Mouse (Mus musculus) mature B cell (primary cell): Measurements from ENCODE around the gene Fkbp8.

Experiments
- in situ Hi-C: fragments of 300-500 bp; cut with MboI; formaldehyde crosslinking; loops from 2 replicates; pipeline ENCODE4 v1.14.3; 2019

Fkbp8 gene

GRCm38 (mm10) chr8:70528182-70528797 lies 766 bp downstream of the Fkbp8 start:
- in situ Hi-C loops: no loop called here

- in situ Hi-C loops: no loop called here
Observed at GRCm38 (mm10) chr8:70529299-70529698, 1.8 kb downstream of the Fkbp8 start.

GRCm38 (mm10) chr8:70529741-70530161 lies 2.2 kb downstream of the Fkbp8 start:
- in situ Hi-C loops: no loop called here

- in situ Hi-C loops: no loop called here
Observed at GRCm38 (mm10) chr8:70530314-70530713, 2.8 kb downstream of the Fkbp8 start.

- in situ Hi-C loops: no loop called here
Observed at GRCm38 (mm10) chr8:70534281-70534680, 6.8 kb downstream of the Fkbp8 start.

- in situ Hi-C loops: no loop called here
Observed at GRCm38 (mm10) chr8:70535221-70535620, 7.7 kb downstream of the Fkbp8 start.

GRCm38 (mm10) chr8:70535701-70536100 lies 8.2 kb downstream of the Fkbp8 start:
- in situ Hi-C loops: no loop called here

- in situ Hi-C loops: no loop called here
Observed at GRCm38 (mm10) chr8:70538024-70538579, 10.6 kb downstream of the Fkbp8 start.

- in situ Hi-C loops: no loop called here
Observed at GRCm38 (mm10) chr8:70538633-70539076, 11.1 kb downstream of the Fkbp8 start.

GRCm38 (mm10) chr8:70539077-70539813 lies 11.7 kb downstream of the Fkbp8 start, which contains the start of gene Ell:
Ell (plus strand) TSS chr8:70539457.
- in situ Hi-C loops: no loop called here

GRCm38 (mm10) chr8:70540013-70540506 lies 12.5 kb downstream of the Fkbp8 start:
- in situ Hi-C loops: no loop called here

- in situ Hi-C loops: no loop called here
Observed at GRCm38 (mm10) chr8:70540507-70541071, 13.1 kb downstream of the Fkbp8 start.

GRCm38 (mm10) chr8:70541081-70541480 lies 13.6 kb downstream of the Fkbp8 start:
- in situ Hi-C loops: no loop called here

GRCm38 (mm10) chr8:70544200-70544687 lies 16.7 kb downstream of the Fkbp8 start:
- in situ Hi-C loops: no loop called here

GRCm38 (mm10) chr8:70546412-70546811 lies 18.9 kb downstream of the Fkbp8 start:
- in situ Hi-C loops: no loop called here

- in situ Hi-C loops: no loop called here
Observed at GRCm38 (mm10) chr8:70547762-70548161, 20.2 kb downstream of the Fkbp8 start.

GRCm38 (mm10) chr8:70549412-70550184 lies 22.1 kb downstream of the Fkbp8 start:
- in situ Hi-C loops: no loop called here

GRCm38 (mm10) chr8:70551558-70552161 lies 24.1 kb downstream of the Fkbp8 start:
- in situ Hi-C loops: no loop called here

- in situ Hi-C loops: no loop called here
Observed at GRCm38 (mm10) chr8:70552836-70553235, 25.3 kb downstream of the Fkbp8 start.

GRCm38 (mm10) chr8:70553740-70554139 lies 26.2 kb downstream of the Fkbp8 start:
- in situ Hi-C loops: no loop called here
